Mouse (Mus musculus) urinary bladder, postnatal 14 days (tissue): ENCODE measurements at regions not wholly inside any gene's neighbourhood (a gene's known extent, or its start where the extent isn't known, plus 50 kb on each side); places are given as distances from the start of the nearest gene placed in this dataset.
A peak's percentile ranks its signal among the peaks of the same experiment; 100 is the strongest.

Source experiments
- DNase-seq: peaks from one replicate; pipeline ENCODE4 v3.0.0; 2021; ENCODE audit warnings: low spot score

DNA sequence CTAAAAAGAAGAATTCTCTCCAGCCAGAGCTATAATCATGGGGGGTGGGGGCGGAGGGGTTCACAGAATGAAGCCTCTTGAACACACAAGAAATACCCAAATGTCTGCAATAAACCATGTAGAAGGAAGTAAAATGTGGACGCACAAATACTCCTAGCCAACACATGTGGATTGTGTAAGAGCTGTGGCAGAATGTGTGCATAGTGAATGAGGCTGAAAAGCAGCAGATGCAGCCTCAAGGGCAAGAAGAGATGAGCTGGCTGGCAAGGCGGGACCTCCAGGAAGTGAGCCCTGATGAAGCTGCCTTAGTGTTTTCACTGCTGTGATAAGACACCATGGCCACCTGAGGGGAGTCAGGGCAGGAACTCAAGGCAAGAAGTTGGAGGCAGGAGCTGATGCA lies 53.3 kb upstream of the Arhgap28 start:
- no peak for DNase-seq

DNA sequence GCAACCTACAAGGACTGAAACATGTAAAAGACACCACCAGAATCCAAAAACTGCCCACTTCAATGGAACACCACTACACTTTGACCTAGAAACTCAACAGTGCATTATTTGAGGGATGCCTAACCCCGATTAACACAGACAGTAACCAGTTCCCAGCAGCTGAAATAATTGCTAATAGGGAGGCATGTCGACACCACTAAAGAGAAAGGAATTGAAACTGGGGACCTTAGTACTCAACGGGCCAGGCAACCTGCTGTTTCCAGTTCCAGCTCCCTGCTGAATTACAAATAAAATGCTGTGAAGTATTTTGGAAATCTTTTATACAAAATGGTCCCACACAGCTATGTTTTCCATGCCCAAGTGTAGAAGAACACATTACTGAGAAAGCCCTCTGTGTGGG lies 56.5 kb upstream of the Arhgap28 start:
- no peak for DNase-seq

DNA sequence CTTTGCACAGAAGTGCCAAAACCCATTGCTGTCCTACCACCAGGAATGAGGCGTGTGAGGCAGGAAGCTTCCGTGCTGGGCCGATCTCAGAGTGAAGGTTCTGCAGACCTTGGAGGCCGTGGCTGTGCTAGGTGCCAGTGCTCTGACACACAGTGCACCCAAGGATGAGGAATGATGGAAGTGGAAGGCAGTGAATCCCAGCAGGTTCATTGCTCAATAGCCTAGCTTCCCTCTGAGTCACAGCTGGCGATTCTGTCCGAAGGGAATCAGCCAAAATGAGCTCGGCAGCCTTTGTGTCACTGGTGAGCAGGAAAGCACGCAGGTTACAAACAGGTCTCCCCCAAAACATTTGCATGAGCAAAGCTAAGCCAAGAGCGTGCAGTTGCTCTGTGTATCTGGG lies 61.8 kb upstream of the Arhgap28 start:
- peak; percentile 20 for DNase-seq

DNA sequence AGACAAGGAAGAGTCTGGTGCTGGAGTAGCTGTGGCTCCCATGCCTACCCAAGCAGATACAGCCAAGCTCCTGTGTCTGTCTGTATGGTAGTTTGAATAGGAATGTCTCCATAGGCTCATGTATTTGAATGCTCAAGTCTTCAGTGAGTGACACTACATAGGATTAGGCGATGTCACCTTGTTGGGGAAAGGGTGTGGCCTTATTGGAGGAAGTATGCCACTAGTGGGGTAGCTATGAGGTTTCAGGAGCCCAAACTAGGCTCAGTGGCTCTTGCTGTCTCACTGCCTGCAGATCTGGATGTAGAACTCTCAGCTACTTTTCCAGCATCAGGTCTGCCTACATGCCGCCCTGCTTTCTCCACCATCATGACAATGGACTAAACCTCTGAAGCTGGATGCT lies 62.3 kb upstream of the Arhgap28 start:
- no peak for DNase-seq

DNA sequence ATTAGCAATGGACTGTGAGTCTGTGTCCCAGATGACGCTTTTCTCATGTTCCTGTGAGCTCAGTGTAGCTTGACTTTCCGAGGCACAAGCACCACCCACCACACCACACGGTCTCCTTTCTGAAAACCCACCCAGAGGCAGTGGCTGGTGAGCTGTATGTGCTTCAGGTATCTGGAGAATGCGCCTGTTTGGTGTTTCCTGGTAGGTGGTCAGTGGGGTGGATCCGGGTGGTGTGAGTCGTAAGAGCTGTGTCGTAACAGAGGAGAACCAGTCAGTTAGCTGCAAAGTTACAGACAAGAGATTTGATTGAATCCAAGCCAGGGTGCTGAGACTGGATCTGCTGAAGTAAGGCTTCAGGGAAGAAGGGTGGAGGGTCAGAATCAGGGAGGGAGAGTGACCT lies 65.1 kb upstream of the Arhgap28 start:
- no peak for DNase-seq

DNA sequence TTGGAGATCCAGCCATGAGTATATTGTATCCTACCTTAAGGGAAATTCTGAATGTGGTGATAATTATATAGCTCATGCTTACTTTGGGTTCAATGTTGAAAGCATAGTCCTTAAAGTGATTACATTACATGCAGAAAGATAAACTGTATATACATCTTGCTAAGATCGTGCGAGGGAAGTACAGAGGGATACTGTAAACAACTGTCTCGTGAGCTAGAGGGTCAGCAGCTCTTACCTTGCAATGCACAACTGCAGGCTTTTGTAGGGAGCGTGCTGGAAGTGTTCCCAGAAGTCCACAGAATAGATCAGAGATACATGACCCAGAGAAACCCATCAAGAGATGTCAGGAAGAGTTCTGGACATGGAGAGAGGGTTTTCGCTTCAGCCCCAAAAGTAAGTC lies 65.6 kb upstream of the Arhgap28 start:
- no peak for DNase-seq

DNA sequence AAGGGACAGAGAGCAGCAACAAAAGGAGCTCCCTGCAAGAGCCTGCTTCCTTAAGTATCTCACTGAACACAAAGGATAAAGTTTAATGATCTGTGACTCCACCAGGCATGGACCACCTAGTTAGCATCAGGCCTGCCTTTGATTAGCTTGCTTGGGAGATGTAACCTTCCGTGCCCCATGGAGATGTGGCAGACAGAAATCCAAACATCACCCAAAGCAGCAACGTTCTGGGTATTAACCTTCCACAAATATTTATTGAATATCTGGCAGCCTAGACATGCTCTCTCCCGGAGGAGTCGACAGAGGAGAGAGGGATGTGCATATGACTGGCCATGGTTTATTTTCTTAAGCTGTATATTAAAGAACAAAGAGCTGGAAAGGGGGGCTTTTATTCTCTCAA lies 67.6 kb upstream of the Arhgap28 start:
- DNase-seq = no peak

DNA sequence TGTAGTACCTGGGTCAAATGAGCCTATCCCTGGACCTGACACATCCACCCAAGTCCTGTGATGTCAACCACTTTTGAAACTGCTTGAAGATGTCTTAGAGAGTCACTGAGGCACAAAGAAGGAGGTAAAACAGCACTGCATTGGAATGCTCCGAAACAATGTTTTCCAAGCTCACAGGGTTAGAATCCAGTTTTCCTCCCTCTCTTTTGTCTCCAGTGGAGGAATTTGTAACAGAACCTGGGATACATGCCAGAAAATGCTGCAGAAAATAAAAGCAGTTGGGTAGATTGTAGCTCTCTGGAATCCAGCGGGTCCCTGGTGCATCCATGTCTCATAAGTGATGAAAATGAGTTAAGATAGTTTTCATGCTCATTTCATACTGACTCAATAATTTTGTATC lies 71.8 kb upstream of the Arhgap28 start:
- no peak for DNase-seq

DNA sequence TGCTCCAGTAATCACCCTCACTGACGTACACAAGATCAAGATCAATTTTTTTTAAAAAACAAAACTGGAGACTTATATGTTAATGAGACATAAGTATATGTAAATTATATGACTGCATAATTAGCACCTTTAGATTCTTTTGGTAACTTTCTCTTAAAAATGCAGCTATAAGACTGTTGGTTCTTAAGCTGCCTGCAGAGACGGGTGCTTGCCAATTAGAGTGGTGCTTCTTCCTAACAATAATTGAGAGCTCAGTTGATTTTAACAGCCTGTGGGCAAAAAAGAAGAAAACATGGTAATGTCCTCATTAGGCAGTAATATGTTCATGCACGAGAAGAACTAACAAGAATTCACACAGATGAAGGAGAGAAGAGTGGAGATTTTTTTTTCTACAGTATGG lies 74.8 kb upstream of the Arhgap28 start:
- DNase-seq = no peak

DNA sequence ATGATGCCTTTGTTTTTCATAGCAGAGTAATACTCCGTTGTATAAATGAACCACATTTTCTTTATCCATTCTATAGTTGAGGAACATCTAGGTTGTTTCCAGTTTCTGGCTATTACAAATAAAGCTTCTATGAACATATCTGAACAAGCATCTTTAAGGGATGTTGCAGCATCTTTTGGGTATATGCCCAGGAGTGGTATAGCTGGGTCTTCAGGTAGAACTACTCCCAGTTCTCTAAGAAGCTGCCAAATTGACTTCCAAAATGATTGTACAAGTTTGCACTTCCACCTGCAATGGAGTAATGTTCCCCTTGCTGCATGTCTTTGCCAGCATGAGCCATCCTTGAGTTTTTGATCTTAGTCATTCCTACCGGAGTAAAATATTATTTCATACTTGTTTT lies 80.5 kb upstream of the Arhgap28 start:
- DNase-seq = no peak

DNA sequence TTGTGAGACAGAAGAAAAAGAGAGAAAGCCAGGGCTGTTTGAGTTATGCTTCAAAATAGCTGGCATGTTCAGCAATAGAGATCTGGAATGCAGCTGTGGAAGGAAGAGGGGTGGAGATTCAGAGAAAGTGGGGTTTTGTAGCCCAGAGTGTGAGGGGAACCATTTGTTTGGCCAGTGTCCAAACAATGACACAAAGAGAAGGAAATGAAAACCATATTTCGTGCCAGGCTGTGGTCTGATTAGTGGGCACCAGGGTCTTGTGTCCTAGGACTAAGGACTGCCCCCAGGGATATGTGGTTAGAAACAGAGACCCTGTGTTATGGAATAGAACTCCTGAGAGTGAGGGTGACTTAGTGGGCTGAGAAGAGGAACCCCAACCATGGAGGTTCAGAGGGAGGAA lies 83.2 kb upstream of the Arhgap28 start:
- no peak for DNase-seq

DNA sequence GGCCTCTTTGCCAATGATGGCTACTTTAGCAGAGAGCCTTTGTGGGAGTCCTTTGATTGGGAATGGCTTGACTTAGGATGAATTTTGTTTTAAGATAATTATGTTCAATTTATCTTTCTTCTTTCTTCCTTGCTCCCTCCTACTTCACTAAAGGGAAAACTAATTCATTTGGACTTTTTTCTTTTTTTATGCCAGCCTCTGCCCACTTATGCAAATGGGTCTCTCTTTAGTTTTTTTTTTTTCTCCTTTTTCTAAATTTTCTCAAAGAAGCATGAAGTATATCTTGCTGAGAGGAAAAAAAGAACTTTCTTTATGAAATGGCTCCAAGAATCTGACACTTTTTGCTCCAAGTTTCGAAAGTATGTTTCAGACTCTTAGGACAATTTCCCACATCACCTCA lies 85.3 kb upstream of the Arhgap28 start:
- no peak for DNase-seq

DNA sequence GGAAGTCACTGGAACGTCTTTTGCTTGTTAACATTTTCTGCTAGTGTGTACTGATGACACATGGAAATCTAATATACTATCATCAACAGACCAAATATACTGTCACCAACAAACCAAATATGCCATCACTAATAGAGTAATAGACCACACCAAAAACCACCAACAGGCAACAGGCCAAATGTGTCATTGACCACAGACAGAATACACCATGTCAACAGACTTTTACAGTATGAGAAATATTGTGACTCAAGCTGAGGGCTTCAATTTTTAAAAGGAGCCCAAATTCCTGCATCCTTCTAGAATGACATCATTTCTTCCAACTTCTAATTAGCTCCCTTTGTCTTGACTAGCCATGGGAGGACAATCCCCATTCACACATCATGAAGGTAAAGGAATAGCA lies 85.9 kb upstream of the Arhgap28 start:
- DNase-seq = no peak

DNA sequence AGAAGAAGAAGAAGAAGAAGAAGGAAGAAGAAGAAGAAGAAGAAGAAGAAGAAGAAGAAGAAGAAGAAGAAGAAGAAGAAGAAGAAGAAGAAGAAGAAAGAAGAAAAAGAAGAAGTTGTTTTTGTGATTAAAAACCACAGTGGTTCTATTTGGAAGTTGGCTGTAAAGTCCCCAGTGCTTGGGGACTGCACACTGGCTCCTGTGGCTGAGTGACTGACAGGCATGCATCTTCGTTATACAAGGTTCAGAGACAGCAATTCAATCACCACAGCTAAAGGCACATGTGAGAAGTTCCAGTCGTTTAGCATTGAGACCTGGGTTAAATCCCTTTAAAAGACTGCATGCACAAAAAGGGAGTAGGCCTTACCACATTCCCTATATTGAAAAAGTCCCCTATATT lies 93.1 kb upstream of the Arhgap28 start:
- no peak for DNase-seq

DNA sequence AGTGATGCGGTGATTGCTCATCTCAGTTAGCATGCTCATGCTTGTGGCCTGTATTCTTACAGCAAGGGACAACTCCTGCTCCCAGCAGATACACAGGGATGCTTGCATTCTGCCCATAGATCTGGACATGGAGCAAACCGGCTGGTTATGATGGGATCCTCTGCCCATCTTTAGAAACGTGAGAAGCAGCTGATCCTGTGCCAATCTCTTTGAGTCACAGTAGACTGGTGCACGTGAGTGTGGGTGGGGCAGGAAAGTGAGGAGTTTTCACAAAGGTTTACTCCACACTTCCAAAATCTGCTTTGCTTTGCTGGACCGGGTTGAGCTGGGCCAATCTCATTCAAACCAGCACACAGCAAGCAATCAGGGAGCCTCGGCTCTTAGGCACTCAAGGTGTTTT lies 93.5 kb upstream of the Arhgap28 start:
- no peak for DNase-seq

DNA sequence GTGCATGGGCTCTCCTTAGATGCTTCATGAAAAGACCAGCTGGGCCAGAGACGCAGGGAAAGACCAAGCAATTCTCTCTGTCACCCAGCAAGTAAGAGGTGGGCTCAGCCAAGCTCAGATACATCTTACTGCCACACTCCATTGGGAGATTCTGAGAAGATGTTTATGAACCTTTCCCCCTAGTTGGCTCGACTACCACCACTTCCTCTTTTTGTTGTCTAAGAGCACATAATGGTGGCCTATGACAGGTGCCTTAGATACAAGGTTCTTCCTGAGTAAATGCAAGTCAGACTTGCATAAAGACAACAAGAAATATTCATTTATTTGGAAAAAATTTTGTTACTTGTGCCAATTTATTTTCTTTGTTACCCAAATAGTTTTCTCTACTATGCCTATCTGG lies 96.2 kb upstream of the Arhgap28 start:
- DNase-seq = no peak

DNA sequence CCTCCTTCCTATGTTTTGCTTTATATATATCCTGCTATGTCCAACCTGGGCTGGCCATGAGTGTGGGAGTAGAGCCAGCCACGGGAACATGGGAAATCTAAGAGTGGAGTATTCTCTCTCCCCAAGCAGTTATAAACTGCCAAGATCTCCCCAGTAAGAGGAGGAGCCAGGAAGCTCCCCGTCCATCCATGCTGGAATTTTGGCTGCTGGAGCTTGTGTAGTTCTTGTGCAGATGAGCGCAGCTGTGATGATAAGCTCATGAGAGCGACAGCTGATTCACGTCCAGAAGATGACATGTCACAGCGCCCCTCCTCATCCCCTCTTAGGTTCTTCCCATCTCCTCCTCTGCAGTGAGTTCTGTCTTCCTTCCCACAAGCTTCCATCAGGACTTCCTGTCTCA lies 99.4 kb upstream of the Arhgap28 start:
- DNase-seq = peak; percentile 17

DNA sequence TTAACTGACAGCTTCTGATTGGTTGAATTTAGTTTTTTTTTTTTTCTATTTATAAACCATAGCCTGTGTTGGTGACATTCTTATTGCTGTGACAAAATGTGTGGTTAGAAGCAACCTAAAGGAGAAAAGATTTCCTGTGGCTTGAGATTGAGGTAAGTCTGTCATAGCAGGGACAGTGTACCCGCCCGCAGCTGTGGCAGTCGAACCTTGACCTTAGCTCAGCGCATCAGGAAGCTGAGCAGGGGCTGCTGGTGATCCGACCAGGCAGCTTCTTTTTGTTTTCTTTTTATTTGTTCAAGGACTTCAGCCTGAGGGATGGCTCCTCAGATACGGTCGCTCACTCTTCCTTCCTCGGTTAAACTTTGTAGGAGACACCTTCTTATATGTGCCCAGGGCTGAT lies 102.4 kb upstream of the Arhgap28 start:
- no peak for DNase-seq

DNA sequence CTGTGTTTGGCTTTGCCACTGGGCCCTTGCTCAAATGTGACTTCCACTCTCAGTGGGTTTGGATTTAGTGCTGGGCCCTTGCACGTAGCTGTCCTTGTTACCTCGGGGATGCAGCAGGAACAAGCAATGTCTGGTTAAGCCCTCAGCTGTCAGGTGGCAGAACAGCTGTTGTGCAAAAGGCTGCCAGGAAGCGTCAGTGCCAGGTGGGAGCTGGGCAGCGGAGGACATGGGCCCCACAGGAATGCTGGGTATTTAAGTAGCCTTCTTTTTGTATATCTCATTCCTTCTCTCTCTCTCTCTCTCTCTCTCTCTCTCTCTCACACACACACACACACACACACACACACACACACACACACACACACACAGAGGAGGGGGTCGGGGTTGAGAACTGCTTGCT lies 104.0 kb upstream of the Arhgap28 start:
- DNase-seq = no peak

DNA sequence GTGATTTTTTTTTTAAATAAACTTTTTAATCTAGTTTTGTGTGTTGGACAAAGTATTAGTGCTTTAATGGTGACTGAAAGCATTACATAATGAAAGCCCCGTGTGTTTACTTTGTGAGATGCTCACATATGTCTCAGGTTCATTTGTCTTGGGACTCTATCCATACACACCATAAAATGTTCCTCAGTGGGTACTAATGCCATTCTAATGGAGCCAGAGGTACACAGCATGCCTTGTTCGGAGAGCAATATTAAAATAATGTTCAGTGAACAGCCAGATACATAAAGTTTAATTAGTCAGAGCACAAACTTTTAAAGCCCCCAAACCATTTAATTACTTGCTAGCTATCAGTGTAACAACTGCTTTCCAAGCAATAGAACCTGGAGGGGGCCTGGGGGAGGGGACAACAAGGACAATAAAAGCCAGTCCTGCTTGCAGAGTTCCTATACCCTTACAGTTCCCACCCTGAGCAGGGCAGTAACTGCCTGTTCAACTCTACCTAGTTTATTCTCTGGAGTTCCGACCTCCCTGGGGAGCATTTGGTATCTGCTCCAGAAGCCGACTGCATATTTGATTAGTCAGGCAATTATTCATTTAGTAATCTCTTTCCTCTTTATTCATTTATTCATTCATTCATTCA lies 108.0 kb upstream of the Arhgap28 start:
- no peak for DNase-seq

DNA sequence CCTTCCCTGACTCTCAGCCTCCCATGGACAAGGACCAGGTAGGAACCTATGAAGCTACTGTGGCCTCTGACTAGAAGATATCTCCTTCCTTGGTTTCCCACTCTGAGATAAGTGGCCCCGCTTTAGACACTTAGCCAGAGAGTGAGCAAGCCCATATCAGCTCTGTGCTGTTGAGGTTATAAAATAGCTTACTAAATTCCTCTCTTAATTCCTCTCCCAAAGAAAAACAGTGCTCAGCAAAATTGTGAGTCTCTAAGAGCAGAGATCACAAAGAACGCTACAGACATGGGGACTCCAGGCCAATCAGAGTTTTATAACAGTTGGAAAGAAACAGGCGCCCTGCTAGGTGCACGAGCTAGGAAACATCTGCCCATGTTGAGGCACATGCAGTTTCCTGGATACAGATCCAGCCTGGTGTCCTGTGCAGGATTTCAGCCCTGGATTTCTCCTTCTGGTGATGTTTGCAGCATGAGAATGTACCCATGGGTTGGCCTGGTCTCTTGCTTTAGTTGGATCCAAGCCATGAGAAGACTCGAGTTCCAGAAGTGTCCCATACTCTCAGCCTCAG lies 108.9 kb upstream of the Arhgap28 start:
- no peak for DNase-seq

DNA sequence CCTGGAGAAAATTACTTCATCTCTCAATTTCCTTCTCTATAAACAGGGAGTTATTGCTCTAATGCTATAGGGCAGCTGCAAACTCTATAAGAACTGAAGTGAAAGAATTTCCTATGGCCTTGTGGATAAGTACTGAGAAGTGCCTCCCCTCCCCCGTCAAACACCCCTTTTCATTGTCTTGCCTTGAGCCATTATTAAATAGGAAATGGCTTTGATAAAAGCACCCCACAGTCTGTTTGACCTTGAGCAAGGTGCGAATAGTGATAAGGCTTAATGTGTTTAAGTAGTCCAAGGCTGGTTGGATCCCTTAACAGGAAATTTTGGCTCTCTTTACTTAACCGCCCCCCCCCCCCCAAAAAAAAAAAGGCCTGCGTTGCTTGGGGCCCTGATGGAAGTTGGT lies 111.7 kb upstream of the Arhgap28 start:
- no peak for DNase-seq

DNA sequence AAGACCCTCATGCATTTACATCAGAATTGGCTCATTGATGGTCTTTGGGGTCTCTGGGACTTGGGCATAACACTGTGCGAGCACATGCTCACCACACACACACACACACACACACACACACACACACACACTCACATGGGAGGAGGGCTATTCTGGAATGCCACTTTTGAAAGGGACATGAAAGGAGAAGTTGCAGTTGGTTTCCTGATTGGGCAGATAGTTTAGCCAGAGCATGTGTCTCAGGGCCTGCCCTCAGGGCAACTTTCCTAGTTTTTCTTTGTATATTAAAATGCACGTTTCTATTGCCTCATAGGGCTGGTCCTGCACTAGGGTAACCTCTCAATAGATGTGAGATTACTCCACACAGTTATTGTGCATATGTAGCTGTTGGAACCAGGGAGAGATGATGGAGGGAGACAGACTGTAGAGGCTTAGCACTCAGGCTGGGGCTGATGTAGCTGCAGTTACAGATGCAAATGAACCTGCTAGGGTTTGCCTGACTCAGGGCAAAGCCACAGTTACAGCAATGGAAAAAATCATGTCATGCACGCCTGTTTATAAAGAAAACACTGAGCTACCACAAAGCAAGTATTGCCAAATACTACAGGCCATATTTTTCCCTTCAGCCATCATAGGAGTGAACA lies 115.3 kb upstream of the Arhgap28 start:
- no peak for DNase-seq

DNA sequence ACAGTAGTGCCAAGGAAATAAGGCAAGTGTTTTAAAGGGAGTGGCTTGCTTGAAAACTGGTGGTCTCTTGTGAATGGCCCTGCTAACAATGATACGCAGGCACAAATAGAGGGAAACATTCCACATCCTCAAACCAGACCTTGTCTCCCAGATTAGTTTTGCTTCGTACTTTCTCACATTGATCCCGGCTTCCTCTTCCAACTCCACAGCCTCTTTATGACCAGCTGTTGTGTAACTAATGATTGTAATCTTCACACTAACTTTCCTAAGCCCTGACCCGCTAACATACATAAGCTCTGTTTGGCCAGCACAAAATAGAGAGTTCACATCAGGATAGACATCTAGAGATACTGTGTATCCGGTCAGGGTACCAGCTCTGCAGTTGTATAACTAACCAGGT lies 116.3 kb upstream of the Arhgap28 start:
- DNase-seq = no peak
